Mouse (Mus musculus) right cerebral cortex, adult 2 months (tissue): ENCODE results near the gene Gdpd1.
A peak's percentile ranks its signal among the peaks of the same experiment; 100 is the strongest.
"Not testable (repeated sequence)": the region's sequence is repeated elsewhere in the genome, so short reads cannot be mapped to it uniquely, and the experiment has no call there.

Source experiments
- DNase-seq, 2 experiments: peaks; one replicate each; pipeline ENCODE4 v3.0.0; 2021 to 2022; ENCODE audit warnings: low spot score in 2 of 2

Gene Gdpd1

GRCm38 (mm10) chr11:87073866-87074440 is at the start of gene Gdpd1:
TSS of gene Gdpd1 (minus strand) at chr11:87074062.
- peak; percentile 89 to 91 for DNase-seq

GRCm38 (mm10) chr11:87121864-87122263 is 48.0 kb upstream of the Gdpd1 start:
- DNase-seq, result no peak

GRCm38 (mm10) chr11:87110172-87110909 is 36.5 kb upstream of the Gdpd1 start:
- no peak for DNase-seq

GRCm38 (mm10) chr11:87109519-87110171 is 35.8 kb upstream of the Gdpd1 start:
- peak in 1 of 2 experiments; percentile 11 for DNase-seq

- DNase-seq, result peak; percentile 98
These were observed 35.1 kb upstream of the Gdpd1 start, which contains the start of gene Ska2 for GRCm38 (mm10) chr11:87108755-87109518. TSS of gene Ska2 (plus strand) at chr11:87109234.

GRCm38 (mm10) chr11:87108409-87108754 is 34.5 kb upstream of the Gdpd1 start, which contains the start of gene Prr11:
TSS of gene Prr11 (minus strand) at chr11:87108708.
- DNase-seq, result no peak

GRCm38 (mm10) chr11:87087142-87087541 is 13.3 kb upstream of the Gdpd1 start:
- DNase-seq, result no peak

GRCm38 (mm10) chr11:87086290-87086984 is 12.6 kb upstream of the Gdpd1 start, which contains the start of gene Smg8:
TSS of gene Smg8 (minus strand) at chr11:87086774.
- peak; percentile 79 to 82 for DNase-seq

GRCm38 (mm10) chr11:87085461-87085860 is 11.6 kb upstream of the Gdpd1 start:
- DNase-seq, result no peak

GRCm38 (mm10) chr11:87083712-87084111 is 9.8 kb upstream of the Gdpd1 start:
- no peak for DNase-seq

- DNase-seq, result peak; percentile 78 to 79
These were observed 458 bp downstream of the Gdpd1 start for GRCm38 (mm10) chr11:87073343-87073865.

- no peak for DNase-seq
These were observed 11.8 kb downstream of the Gdpd1 start for GRCm38 (mm10) chr11:87062087-87062486.

- DNase-seq, result no peak
These were observed 13.5 kb downstream of the Gdpd1 start for GRCm38 (mm10) chr11:87060410-87060809.

GRCm38 (mm10) chr11:87056286-87056685 is 17.6 kb downstream of the Gdpd1 start:
- DNase-seq, result no peak

GRCm38 (mm10) chr11:87048900-87049299 is 25.0 kb downstream of the Gdpd1 start:
- not testable (repeated sequence) for DNase-seq

GRCm38 (mm10) chr11:87046968-87047367 is 26.9 kb downstream of the Gdpd1 start:
- no peak for DNase-seq

GRCm38 (mm10) chr11:87043052-87043451 is 30.8 kb downstream of the Gdpd1 start:
- DNase-seq, result no peak

GRCm38 (mm10) chr11:87039307-87039963 is 34.4 kb downstream of the Gdpd1 start:
- no peak for DNase-seq

- DNase-seq, result no peak
These were observed 37.7 kb downstream of the Gdpd1 start for GRCm38 (mm10) chr11:87036180-87036579.

GRCm38 (mm10) chr11:87028212-87028611 is 45.6 kb downstream of the Gdpd1 start:
- DNase-seq, result no peak
